Mouse (Mus musculus): Measurements from ENCODE around the gene Atp2c2. TPM values are rescaled to one million over a fixed set of nuclear protein-coding genes. Genes with fewer than 3 reads are reported as not detected.

Gene Atp2c2
- polyA plus RNA-seq, 1 experiment = 3.4 TPM

GRCm38 (mm10) chr8:119738129-119738907 is 38.5 kb downstream of the Atp2c2 start:
- no peaks in the 10 kb centered on the region for H3K9me3 ChIP-seq (replicated peaks; ENCODE audit: control insufficient read depth, insufficient read depth, low read length, poor library complexity, severe bottlenecking)
- TF ChIP-seq CTCF (IDR thresholded peaks at IDR 0.05; ENCODE audit: low read depth, low read length) (no peak), POLR2A (IDR thresholded peaks at IDR 0.05; ENCODE audit: insufficient read depth, low read length) (no peak), EP300 (IDR thresholded peaks at IDR 0.05; ENCODE audit: insufficient read depth, low read depth, low read length) (no peak)
- no peak overlapping the region for H3K4me3 ChIP-seq (ENCODE audit: low read depth, low read length)
- H3K27ac ChIP-seq (ENCODE audit: insufficient read depth, low read length) = no peak overlapping the region
- no peaks in the 10 kb centered on the region for H3K4me1 ChIP-seq (ENCODE audit: control insufficient read depth, insufficient read depth, low read length)
- no peak overlapping the region for H3K9ac ChIP-seq (ENCODE audit: low read depth, poor library complexity, severe bottlenecking)
- no peaks in the 10 kb centered on the region for H3K27me3 ChIP-seq (ENCODE audit: control insufficient read depth, insufficient read depth, low read length, poor library complexity, severe bottlenecking)
- H3K36me3 ChIP-seq (ENCODE audit: control insufficient read depth, insufficient read depth, low read length, poor library complexity, severe bottlenecking) = no peaks in the 10 kb centered on the region

GRCm38 (mm10) chr8:119740634-119741033 is 40.8 kb downstream of the Atp2c2 start:
- H3K36me3 ChIP-seq (ENCODE audit: control insufficient read depth, insufficient read depth, low read length, poor library complexity, severe bottlenecking) = no peaks in the 10 kb centered on the region
- H3K4me1 ChIP-seq (ENCODE audit: control insufficient read depth, insufficient read depth, low read length) = no peaks in the 10 kb centered on the region
- TF ChIP-seq CTCF (IDR thresholded peaks at IDR 0.05; ENCODE audit: low read depth, low read length) (no peak), EP300 (IDR thresholded peaks at IDR 0.05; ENCODE audit: insufficient read depth, low read depth, low read length) (no peak), POLR2A (IDR thresholded peaks at IDR 0.05; ENCODE audit: insufficient read depth, low read length) (no peak)
- no peak overlapping the region for H3K27ac ChIP-seq (ENCODE audit: insufficient read depth, low read length)
- no peaks in the 10 kb centered on the region for H3K27me3 ChIP-seq (ENCODE audit: control insufficient read depth, insufficient read depth, low read length, poor library complexity, severe bottlenecking)
- no peak overlapping the region for H3K9ac ChIP-seq (ENCODE audit: low read depth, poor library complexity, severe bottlenecking)
- no peaks in the 10 kb centered on the region for H3K9me3 ChIP-seq (replicated peaks; ENCODE audit: control insufficient read depth, insufficient read depth, low read length, poor library complexity, severe bottlenecking)
- H3K4me3 ChIP-seq (ENCODE audit: low read depth, low read length) = no peak overlapping the region

GRCm38 (mm10) chr8:119742409-119742808 is 42.6 kb downstream of the Atp2c2 start:
- no peaks in the 10 kb centered on the region for H3K27me3 ChIP-seq (ENCODE audit: control insufficient read depth, insufficient read depth, low read length, poor library complexity, severe bottlenecking)
- H3K27ac ChIP-seq (ENCODE audit: insufficient read depth, low read length) = no peak overlapping the region
- H3K4me3 ChIP-seq (ENCODE audit: low read depth, low read length) = no peak overlapping the region
- no peaks in the 10 kb centered on the region for H3K36me3 ChIP-seq (ENCODE audit: control insufficient read depth, insufficient read depth, low read length, poor library complexity, severe bottlenecking)
- TF ChIP-seq EP300 (IDR thresholded peaks at IDR 0.05; ENCODE audit: insufficient read depth, low read depth, low read length) (no peak), POLR2A (IDR thresholded peaks at IDR 0.05; ENCODE audit: insufficient read depth, low read length) (no peak), CTCF (IDR thresholded peaks at IDR 0.05; ENCODE audit: low read depth, low read length) (no peak)
- H3K4me1 ChIP-seq (ENCODE audit: control insufficient read depth, insufficient read depth, low read length) = no peaks in the 10 kb centered on the region
- no peak overlapping the region for H3K9ac ChIP-seq (ENCODE audit: low read depth, poor library complexity, severe bottlenecking)
- no peaks in the 10 kb centered on the region for H3K9me3 ChIP-seq (replicated peaks; ENCODE audit: control insufficient read depth, insufficient read depth, low read length, poor library complexity, severe bottlenecking)

GRCm38 (mm10) chr8:119743291-119744026 is 43.6 kb downstream of the Atp2c2 start:
- Histone ChIP-seq H3K4me3 (ENCODE audit: low read depth, low read length) (no peak overlapping the region), H3K27ac (ENCODE audit: insufficient read depth, low read length) (no peak overlapping the region), H3K4me1 (ENCODE audit: control insufficient read depth, insufficient read depth, low read length) (no peaks in the 10 kb centered on the region), H3K27me3 (ENCODE audit: control insufficient read depth, insufficient read depth, low read length, poor library complexity, severe bottlenecking) (no peaks in the 10 kb centered on the region), H3K9ac (ENCODE audit: low read depth, poor library complexity, severe bottlenecking) (no peak overlapping the region), H3K9me3 (replicated peaks; ENCODE audit: control insufficient read depth, insufficient read depth, low read length, poor library complexity, severe bottlenecking) (no peaks in the 10 kb centered on the region), H3K36me3 (ENCODE audit: control insufficient read depth, insufficient read depth, low read length, poor library complexity, severe bottlenecking) (no peaks in the 10 kb centered on the region)
- TF ChIP-seq CTCF (IDR thresholded peaks at IDR 0.05; ENCODE audit: low read depth, low read length) = peak; percentile 69
- TF ChIP-seq EP300 (IDR thresholded peaks at IDR 0.05; ENCODE audit: insufficient read depth, low read depth, low read length) = no peak

GRCm38 (mm10) chr8:119744604-119745003 is 44.8 kb downstream of the Atp2c2 start:
- Histone ChIP-seq H3K27me3 (ENCODE audit: control insufficient read depth, insufficient read depth, low read length, poor library complexity, severe bottlenecking) (no peaks in the 10 kb centered on the region), H3K4me3 (ENCODE audit: low read depth, low read length) (no peak overlapping the region), H3K9ac (ENCODE audit: low read depth, poor library complexity, severe bottlenecking) (no peak overlapping the region), H3K27ac (ENCODE audit: insufficient read depth, low read length) (no peak overlapping the region), H3K4me1 (ENCODE audit: control insufficient read depth, insufficient read depth, low read length) (no peaks in the 10 kb centered on the region), H3K9me3 (replicated peaks; ENCODE audit: control insufficient read depth, insufficient read depth, low read length, poor library complexity, severe bottlenecking) (no peaks in the 10 kb centered on the region), H3K36me3 (ENCODE audit: control insufficient read depth, insufficient read depth, low read length, poor library complexity, severe bottlenecking) (no peaks in the 10 kb centered on the region)
- TF ChIP-seq POLR2A (IDR thresholded peaks at IDR 0.05; ENCODE audit: insufficient read depth, low read length) (no peak), EP300 (IDR thresholded peaks at IDR 0.05; ENCODE audit: insufficient read depth, low read depth, low read length) (no peak), CTCF (IDR thresholded peaks at IDR 0.05; ENCODE audit: low read depth, low read length) (no peak)

Data from ES-Bruce4 (cell line).